Mouse (Mus musculus): Measurements from ENCODE around the gene Ddn. TPM values are rescaled to one million over a fixed set of nuclear protein-coding genes. Genes with fewer than 3 reads are reported as not detected.

The Ddn gene
- total RNA-seq, 4 experiments from 2014 or later = 0.29 to 1.1 (median 0.61) TPM

DNA sequence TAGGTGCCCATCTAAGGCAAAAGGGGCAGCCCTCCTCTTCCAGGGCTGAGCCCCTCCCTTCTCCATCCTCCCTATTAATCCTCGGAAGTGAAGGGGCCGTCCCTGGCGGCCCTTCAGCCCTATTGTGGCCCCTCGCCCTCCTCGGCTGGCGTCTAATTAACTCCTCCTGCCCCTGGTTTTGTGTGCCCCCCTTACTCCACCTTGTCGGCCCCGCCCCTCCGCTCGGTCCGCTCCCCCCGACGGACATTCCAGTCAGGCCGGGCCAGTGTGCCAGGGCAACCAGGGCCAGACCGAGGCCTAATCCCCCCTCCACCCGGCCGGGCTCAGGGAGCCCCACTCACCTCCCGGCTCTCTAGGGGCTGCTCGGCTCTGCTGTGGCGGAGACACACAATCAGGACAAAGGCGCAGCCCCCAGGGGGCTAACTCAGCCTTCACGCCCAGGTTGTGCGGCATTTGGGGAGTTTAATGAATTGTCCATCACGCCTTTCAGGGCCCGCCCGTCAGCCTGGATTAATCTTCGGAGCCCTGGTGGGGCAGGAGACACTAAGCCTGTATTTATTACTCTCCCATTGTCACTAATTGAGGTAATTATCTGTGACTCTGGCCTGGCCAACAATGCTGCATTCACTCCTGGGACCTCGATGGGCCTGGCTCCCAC is 11.3 kb downstream of the Ddn start:
- DNase-seq = no peak

DNA sequence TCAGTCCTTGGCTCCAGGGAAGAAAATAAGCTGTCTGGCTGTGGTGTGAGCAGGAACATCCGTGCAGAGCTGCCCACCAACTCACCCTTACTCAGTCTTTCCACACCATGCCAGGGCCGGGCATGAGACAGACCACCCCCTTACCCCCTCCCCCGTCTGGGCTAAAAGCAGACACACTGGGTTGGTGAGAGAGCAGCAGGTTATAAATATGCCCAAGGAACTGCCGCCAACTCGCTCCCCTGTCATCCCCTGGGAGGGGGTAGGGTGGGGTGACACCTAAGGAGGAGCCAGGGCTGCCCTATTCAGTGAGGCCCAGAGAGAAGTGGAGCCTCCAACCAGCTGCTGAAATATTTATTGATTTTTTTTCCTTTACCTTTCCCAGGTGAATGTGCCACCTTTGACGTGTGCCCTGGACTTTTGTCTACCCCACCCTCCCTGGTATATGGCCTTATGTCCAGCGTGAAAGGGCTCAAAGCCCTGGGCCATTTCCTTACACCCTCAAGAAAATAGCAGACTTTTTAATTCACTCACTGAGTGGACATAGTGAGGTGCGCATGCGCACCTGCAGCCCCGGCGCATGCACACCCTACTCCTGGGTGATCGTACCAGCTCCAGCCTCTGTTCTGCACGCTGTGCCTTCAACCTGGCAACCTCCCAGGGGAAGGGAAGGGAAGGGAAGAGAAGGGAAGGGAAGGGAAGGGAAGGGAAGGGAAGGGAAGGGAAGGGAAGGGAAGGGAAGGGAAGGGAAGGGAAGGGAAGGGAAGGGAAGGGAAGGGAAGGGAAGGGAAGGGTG is 12.3 kb downstream of the Ddn start:
- DNase-seq = no peak

- no peak for DNase-seq
Measured at GRCm38 (mm10) chr15:98793141-98793698, 16.1 kb downstream of the Ddn start.

DNA sequence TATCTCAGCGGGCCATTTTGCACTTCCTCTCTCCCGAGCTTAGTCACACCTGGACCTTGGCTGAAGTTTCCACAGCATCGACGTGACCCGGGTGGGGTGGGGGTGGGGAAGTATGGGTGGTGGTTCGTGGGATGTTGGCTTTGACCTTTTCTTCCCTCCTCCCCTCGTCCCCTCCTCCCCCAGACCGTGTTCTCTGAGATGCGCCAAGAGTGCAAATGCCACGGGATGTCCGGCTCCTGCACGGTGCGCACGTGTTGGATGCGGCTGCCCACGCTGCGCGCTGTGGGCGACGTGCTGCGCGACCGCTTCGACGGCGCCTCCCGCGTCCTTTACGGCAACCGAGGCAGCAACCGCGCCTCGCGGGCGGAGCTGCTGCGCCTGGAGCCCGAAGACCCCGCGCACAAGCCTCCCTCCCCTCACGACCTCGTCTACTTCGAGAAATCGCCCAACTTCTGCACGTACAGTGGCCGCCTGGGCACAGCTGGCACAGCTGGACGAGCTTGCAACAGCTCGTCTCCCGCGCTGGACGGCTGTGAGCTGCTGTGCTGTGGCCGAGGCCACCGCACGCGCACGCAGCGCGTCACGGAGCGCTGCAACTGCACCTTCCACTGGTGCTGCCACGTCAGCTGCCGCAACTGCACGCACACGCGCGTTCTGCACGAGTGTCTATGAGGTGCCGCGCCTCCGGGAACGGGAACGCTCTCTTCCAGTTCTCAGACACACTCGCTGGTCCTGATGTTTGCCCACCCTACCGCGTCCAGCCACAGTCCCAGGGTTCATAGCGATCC is 16.9 kb downstream of the Ddn start:
- DNase-seq = no peak

- no peak for DNase-seq
Measured at GRCm38 (mm10) chr15:98791771-98792170, 17.5 kb downstream of the Ddn start.

- DNase-seq = no peak
Measured at GRCm38 (mm10) chr15:98791221-98791620, 18.1 kb downstream of the Ddn start.

- no peak for DNase-seq
Measured at GRCm38 (mm10) chr15:98790761-98791160, 18.5 kb downstream of the Ddn start.

- DNase-seq = no peak
Measured at GRCm38 (mm10) chr15:98789661-98790535, 19.4 kb downstream of the Ddn start, which contains the start of gene Wnt1. Gene Wnt1, plus strand, starts transcription at chr15:98789857.

- DNase-seq = no peak
Measured at GRCm38 (mm10) chr15:98788972-98789660, 20.2 kb downstream of the Ddn start.

DNA sequence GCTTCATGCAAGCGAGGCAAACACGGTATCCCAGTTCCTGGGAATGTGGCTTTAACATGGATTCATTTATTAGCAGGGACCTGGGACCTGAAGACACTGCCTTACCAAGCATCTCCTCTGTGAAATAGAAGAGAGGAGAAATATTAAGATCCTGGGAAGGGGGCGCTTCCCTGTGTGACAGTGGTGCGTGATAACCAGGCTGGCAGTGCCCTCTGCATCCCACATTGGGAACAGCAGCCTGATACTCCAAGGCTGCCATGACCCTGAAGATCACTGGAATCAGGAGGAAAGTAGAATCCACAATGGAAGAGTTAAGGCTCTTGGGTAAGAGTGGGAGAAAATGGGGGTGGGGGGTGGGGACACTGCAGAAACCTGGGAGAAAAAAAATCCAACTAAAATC is 21.4 kb downstream of the Ddn start:
- DNase-seq = no peak

DNA sequence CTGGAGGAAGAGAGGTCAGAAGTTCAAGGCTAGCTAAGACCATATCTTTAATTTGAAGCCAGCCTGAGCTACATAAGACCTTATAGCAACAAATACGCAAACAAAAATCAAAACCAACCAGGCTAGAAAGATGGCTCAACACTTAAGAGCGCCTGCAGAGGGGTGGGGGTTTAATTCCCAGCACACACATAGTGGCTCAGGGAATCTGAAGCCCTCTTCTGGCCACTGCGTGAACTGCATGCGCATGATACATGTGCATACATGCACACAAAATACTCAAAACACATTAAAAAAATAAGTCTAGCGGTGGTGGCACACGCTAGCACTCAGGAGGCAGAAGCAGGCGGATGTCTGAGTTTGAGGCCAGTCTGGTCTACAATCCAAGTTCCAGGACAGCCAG is 23.5 kb downstream of the Ddn start:
- DNase-seq = no peak

DNA sequence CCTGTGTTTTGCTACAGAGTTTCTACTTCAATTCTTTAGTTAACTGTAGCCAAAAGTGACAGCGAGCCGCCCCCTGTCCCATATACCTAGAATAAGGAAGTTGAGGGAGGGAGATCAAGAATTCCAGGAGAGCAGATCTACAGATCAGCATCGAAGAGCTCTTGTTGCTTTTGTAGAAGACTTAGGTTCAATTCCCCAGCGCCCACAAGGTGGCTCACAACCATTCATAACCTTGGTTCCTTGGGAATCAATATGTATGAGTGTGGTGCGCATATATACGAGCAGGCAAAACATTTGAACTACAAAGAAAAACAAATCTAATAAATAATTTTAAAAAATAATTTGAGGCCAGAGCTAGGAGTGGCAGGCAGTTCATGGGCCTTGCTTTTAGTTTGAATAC is 28.1 kb downstream of the Ddn start:
- no peak for DNase-seq

- no peak for DNase-seq
Measured at GRCm38 (mm10) chr15:98780573-98780972, 28.7 kb downstream of the Ddn start.

- no peak for DNase-seq
Measured at GRCm38 (mm10) chr15:98780075-98780474, 29.2 kb downstream of the Ddn start.

GRCm38 (mm10) chr15:98778806-98779205 is 30.5 kb downstream of the Ddn start:
- no peak for DNase-seq

- no peak for DNase-seq
Measured at GRCm38 (mm10) chr15:98778191-98778770, 31.0 kb downstream of the Ddn start.

DNA sequence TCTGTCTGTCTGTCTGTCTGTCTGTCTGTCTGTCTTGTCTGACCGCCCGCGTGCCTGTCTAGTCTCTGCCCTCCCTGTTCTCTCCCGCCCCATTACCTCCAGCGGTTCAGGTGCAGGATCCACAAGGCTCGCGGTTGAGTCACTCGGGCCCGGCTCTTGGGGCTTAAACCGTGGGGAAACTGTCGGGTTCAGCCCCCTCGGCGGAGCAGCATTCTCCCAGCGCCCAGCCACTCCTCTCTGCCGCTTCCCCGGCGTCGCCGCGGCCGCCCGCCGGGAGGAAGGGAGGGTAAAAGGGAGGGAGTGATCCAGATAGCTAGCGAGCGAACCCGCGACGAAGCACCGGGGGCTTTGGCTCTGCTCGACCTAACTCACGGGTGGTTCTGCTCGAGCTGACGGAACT is 31.5 kb downstream of the Ddn start, which contains the start of gene Wnt10b:
Gene Wnt10b, minus strand, starts transcription at position 389 of the 400 bp plus-strand sequence.
- DNase-seq = no peak

DNA sequence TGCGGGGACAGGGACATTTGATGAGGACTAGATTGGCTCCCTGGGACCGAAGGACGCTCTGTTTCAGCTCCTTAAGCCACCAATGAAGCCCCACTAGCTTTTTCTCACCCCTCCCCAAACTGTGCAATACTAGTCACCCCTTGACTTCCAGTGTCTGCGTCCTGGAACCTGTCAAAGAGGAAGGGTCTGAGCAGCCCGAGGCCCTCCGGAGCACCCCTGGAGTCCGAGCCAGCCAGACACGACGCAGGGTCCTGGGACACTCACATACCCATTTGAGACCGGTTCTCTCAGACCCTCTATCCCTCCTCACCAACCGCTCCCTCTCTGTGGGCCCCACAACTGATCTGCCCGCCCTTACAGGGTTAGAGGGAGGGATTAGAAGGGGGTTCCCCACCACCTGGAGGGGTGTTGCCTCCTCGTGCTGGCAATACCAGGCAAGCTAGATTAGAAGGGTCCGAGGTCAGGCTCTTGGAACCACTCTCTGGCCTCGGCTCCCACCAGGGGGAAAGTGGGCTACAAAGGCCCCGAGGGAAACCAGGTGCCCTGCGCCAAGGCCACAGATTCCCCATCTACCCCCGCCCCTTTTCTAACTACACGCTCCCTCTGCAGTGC is 32.2 kb downstream of the Ddn start:
- no peak for DNase-seq

DNA sequence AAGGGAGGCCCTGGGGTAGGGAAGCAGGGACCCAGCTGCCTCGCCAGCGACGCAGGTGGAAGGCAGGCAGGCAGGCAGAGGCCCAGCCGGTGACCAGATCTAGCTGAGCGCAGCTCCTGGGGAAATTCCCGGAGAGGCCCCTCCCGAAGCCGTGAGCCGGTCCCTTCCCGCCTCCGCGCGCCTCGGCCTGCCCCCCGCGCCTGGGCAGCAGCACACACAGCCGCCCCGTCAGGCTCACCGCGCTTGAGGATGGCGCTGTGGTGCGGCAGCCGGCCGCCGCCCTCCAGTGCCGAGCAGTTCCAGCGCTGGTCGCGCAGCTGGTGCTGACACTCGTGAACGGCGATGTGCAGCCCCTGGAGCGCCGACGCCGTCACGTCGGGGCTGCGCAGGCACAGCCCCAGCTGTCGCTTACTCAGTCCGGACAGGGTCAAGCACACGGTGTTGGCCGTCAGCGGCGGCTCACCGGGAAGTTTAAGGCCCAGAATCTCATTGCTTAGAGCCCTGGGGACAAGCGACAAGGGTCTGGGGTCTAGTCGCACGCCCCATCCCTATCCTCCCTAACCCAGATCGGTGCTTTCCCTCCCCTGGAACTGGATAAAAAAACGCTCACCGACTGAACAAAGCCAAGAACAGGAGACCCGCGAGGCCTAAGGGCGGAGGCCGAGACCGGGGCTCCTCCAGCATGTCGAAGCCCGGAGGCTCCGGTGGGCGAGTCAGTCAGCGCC is 32.8 kb downstream of the Ddn start:
- DNase-seq = no peak

GRCm38 (mm10) chr15:98775533-98775932 is 33.8 kb downstream of the Ddn start:
- no peak for DNase-seq

All from adrenal gland, adult 8-10 months (tissue).